ENCODE assay signal across 10 mouse cellular contexts in the genomic region with DNA sequence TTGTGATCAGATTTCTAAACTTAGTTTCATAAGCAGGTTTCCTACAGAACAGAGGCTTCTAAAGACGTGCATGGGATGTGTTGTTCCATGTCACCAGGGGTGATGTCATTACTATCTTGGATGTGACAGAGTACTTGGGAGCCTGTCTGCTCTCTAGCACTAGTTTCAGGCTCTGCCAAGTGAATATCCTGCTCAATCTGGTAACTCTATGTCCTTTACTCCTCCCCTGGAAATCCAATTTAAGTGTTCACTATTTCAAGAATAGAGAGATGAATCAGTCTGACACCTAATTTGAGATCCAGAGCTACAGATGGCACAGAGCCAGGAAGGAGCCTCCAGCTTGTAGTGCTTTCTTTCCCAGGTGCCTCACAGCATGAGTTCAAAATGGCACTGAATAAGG. TPM values are rescaled to one million over a fixed set of nuclear protein-coding genes. Genes with fewer than 3 reads are reported as not detected.
DNase-seq lines count a peak whose midpoint lies in the region; ATAC-seq lines count a peak whose summit lies in the region.
"Had no signal": no experiment of that assay in that cellular context is flagged by ENCODE, and none has a peak within 500 bp of the region (broad histone marks: within the 10 kb centered on the region; RNA-seq: fewer than 3 reads in every experiment).

No protein-coding gene starts in this region.

- peak overlapping the region; percentile 41 to 80 for H3K27ac ChIP-seq in heart, embryonic 14.5 days (replicated peaks in 1 of 2; ENCODE audit: control insufficient read depth in 1 of 2, insufficient read depth in 1 of 2, low read depth in 2 of 2, low read length in 2 of 2)
- no peak overlapping the region for H3K27ac ChIP-seq in intestine, embryonic 15.5 days
- H3K27ac ChIP-seq: embryonic facial prominence, embryonic 12.5 days had no signal

- H3K4me3 ChIP-seq in heart, embryonic 14.5 days (ENCODE audit: control insufficient read depth in 1 of 2, insufficient read depth in 1 of 2, low read depth in 1 of 2, low read length in 2 of 2): no peak overlapping the region
- no peak overlapping the region for H3K4me3 ChIP-seq in intestine, embryonic 15.5 days (replicated peaks)
- H3K4me3 ChIP-seq: embryonic facial prominence, embryonic 12.5 days had no signal

- peaks cover 67% of the 10 kb centered on the region for H3K36me3 ChIP-seq in heart, embryonic 14.5 days (ENCODE audit: control insufficient read depth, insufficient read depth, low read length)
- H3K36me3 ChIP-seq in intestine, embryonic 15.5 days: peaks cover 6% of the 10 kb centered on the region; the same call in 1 of the 2 replicates

- no peak overlapping the region for H3K9ac ChIP-seq in heart, embryonic 14.5 days (ENCODE audit: low read length)
- H3K9ac ChIP-seq in intestine, embryonic 15.5 days: no peak overlapping the region
- H3K9ac ChIP-seq: embryonic facial prominence, embryonic 12.5 days; lung, embryonic 14.5 days had no signal

- DNase-seq in layer of hippocampus, adult 11-12 months (ENCODE audit: low spot score): peak; percentile 22
- no peak for DNase-seq in layer of hippocampus, postnatal 25 days (ENCODE audit: extremely low spot score in 1 of 2, low spot score in 1 of 2)
- DNase-seq in cerebellum, postnatal 25 days: peak; percentile 56 to 74
- DNase-seq in right cerebral cortex, postnatal 25 days: peak; percentile 31
- no peak for DNase-seq in kidney, adult 18-20 months
- no peak for DNase-seq in layer of hippocampus, postnatal 36 days
- DNase-seq: lung, embryonic 14.5 days had no signal

- H3K27me3 ChIP-seq in heart, embryonic 14.5 days (ENCODE audit: control insufficient read depth, insufficient read depth, low read length): no peaks in the 10 kb centered on the region
- no peaks in the 10 kb centered on the region for H3K27me3 ChIP-seq in intestine, embryonic 15.5 days (replicated peaks)
- H3K27me3 ChIP-seq: embryonic facial prominence, embryonic 12.5 days had no signal

- no peak overlapping the region for H3K4me2 ChIP-seq in heart, embryonic 14.5 days (ENCODE audit: low read length)
- H3K4me2 ChIP-seq in intestine, embryonic 15.5 days (replicated peaks): no peak overlapping the region
- H3K4me2 ChIP-seq: embryonic facial prominence, embryonic 12.5 days; lung, embryonic 14.5 days had no signal

- 18% methylated on average over 1 of the region's 1 CpGs for WGBS in heart, embryonic 14.5 days
- WGBS in intestine, embryonic 15.5 days: 76% methylated on average over 1 of the region's 1 CpGs

- peaks cover 5 to 11% of the 10 kb centered on the region in 2 experiments; a peak in 3 of 4 replicates for H3K4me1 ChIP-seq in heart, embryonic 14.5 days (ENCODE audit: control insufficient read depth in 2 of 2, insufficient read depth in 2 of 2, low read length in 2 of 2)
- no peaks in the 10 kb centered on the region for H3K4me1 ChIP-seq in intestine, embryonic 15.5 days (replicated peaks)
- H3K4me1 ChIP-seq: embryonic facial prominence, embryonic 12.5 days had no signal

- peak; percentile 64; the same call in 1 of the 2 replicates for ATAC-seq in heart, embryonic 14.5 days (ENCODE audit: insufficient number of reproducible peaks, insufficient read depth, low FRiP score, low read depth)
- no peak for ATAC-seq in intestine, embryonic 15.5 days

- H3K9me3 ChIP-seq in heart, embryonic 14.5 days (ENCODE audit: control insufficient read depth, low read length): no peaks in the 10 kb centered on the region
- H3K9me3 ChIP-seq in intestine, embryonic 15.5 days: no peaks in the 10 kb centered on the region
- H3K9me3 ChIP-seq: embryonic facial prominence, embryonic 12.5 days had no signal

RNA-seq across cellular contexts. Expression of gene Kctd5, which starts 35.6 kb away (rescaled TPM):
- 10 to 100 TPM; 30.7 to 34.9 TPM for total RNA-seq in layer of hippocampus, postnatal 25 days (2021)
- polyA plus RNA-seq in heart, embryonic 14.5 days (2014; fragmentation: Nextera tagmentation; extraction: Ambion mirVana): 28.8 and 35.4 TPM in 2 replicates
- total RNA-seq in layer of hippocampus, postnatal 36 days (2021): 10 to 100 TPM; 28.5 to 30.1 TPM
- 64.5 and 66.6 TPM in 2 replicates for polyA plus RNA-seq in intestine, embryonic 15.5 days (2015; fragmentation: Nextera tagmentation; extraction: Ambion mirVana)

RNA-seq across cellular contexts. Expression of gene Pdpk1, which starts 41.8 kb away (rescaled TPM):
- total RNA-seq in layer of hippocampus, postnatal 25 days (2021): 100 to 1,000 TPM; 102 to 108 TPM
- 44.5 and 45.6 TPM in 2 replicates for polyA plus RNA-seq in heart, embryonic 14.5 days (2014; fragmentation: Nextera tagmentation; extraction: Ambion mirVana)
- 100 to 1,000 TPM; 104 to 105 TPM for total RNA-seq in layer of hippocampus, postnatal 36 days (2021)
- polyA plus RNA-seq in intestine, embryonic 15.5 days (2015; fragmentation: Nextera tagmentation; extraction: Ambion mirVana): 35.8 and 36.0 TPM in 2 replicates

RNA-seq across cellular contexts. Expression of gene Amdhd2, which starts 54.7 kb away (rescaled TPM):
- total RNA-seq in layer of hippocampus, postnatal 25 days (2021): 10 to 100 TPM; 36.3 to 38.4 TPM
- 23.6 and 26.0 TPM in 2 replicates for polyA plus RNA-seq in heart, embryonic 14.5 days (2014; fragmentation: Nextera tagmentation; extraction: Ambion mirVana)
- total RNA-seq in layer of hippocampus, postnatal 36 days (2021): 10 to 100 TPM; 36.1 to 39.4 TPM
- polyA plus RNA-seq in intestine, embryonic 15.5 days (2015; fragmentation: Nextera tagmentation; extraction: Ambion mirVana): 34.3 and 43.5 TPM in 2 replicates

Comparison
In these comparisons a context has a peak if more than half of its experiments do, and no peak if none do; other contexts are left out.
1. DNase-seq: peak in layer of hippocampus, adult 11-12 months (single experiment), cerebellum, postnatal 25 days (2 of 2) and right cerebral cortex, postnatal 25 days (single experiment); none in layer of hippocampus, postnatal 25 days (0 of 2), kidney, adult 18-20 months (single experiment) and layer of hippocampus, postnatal 36 days (0 of 2).